Mouse (Mus musculus) neutrophil, adult 83 days (primary cell): ENCODE measurements around the gene Rhbg. TPM values are rescaled to one million over a fixed set of nuclear protein-coding genes. Genes with fewer than 3 reads are reported as not detected.

ENCODE experiments used
- total RNA-seq, 2 experiments: library from RNA; stranded (reverse); gene quantifications; one replicate each; pipeline ENCODE4 v1.2.4; 2023

The Rhbg gene
- not detected for total RNA-seq

DNA sequence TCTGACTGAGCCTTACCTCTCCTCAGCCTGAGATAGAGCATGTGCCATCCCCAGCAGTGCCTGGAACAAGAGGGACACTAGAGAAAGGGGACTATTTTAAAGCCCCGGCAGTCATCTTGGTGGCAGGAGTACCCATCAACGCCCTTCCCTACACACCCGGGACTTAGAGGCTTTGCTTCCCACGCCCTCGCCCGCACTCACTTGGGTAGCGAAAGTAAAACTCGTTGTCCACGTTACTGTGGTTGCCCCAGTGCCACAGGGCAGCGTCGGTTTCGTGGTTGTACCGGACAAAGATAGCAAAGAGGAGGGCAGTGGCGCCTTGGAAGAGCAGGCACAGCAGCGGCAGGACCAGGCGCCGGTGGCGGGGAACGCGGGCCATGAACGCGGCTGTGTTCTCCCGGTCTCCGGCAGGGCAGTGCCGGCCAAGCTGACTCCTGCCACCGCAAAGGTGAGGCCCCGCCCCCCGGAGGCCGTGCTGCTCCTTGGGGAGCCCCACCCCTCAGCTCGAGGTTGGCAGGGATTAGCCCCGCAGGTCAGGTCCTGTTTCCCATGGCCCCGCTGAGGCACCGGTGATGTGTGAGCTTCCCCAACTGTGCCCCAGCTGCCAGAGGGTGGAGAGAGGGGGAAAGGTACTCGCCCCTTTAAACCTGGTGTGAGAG lies at the start of gene Rhbg:
TSS of gene Rhbg (minus strand) at position 442 of the 659 bp plus-strand sequence.

DNA sequence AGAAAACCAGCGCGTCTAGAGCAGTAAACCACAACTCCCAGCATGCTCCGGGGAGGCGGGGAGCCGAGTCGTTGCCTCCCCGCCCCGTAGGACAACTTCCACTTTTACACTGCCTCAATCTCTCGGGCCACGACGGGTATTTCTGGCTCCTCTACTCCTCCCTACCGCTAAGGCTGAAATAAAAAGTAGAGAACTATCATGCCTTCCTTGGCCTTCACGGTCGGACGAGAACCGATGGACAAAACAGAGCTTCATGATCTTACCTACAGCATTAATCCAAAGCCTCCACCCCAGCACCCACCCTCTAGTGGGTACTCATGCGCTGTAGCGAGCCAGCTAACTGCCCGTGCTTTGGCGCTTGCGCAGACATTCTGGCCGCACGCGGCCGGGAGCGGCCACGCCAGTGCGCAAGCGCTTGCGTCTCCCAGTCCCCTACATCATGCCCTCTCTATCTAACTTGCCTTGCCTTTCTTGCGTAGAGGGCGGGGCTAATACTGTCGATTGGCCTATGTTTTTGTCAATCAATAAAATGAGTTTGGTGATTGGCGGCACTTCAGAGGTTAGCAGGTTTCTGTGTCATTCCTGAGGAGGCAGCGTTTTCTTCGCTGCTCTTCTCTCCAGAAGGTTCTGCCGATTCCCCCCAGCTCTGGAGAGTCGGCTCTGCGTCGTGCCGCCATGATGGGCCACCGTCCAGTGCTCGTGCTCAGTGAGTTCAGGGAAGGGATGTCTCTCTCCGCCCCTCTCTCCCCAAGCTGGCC lies 42.2 kb upstream of the Rhbg start, which contains the start of the genes Tsacc and Cct3:
TSS of gene Tsacc (minus strand) at position 439 of the 758 bp plus-strand sequence.
TSS of gene Cct3 (plus strand) at position 556 of the 758 bp plus-strand sequence.

DNA sequence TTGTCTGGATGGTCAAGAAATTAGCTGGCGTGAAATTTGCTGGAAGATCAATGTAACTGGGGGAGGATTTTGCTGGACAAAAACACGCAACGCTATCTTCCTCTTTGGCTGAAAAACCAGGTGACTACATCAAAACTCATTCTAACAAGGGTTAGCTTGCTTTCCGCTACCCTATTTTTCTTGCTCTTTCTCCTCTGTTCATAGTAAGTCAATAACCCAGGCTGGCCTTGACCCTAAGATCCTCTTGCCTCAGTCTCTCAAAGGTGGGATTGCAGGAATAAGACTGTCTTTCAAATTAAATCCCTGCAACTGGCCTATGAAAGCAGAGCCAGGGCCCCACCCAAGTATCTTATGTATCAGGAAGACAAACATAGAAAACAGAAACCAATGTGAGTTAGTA lies 32.6 kb upstream of the Rhbg start, which contains the start of gene Gm38392:
TSS of gene Gm38392 (minus strand) at position 101 of the 400 bp plus-strand sequence.

Other genes with a start within 250 kb of the Rhbg start
- gene Hapln2, start 227.1 kb downstream of the Rhbg start, total RNA-seq, result not detected
- gene Gpatch4, start 211.6 kb downstream of the Rhbg start, total RNA-seq, result 1 to 10 TPM; 2.5 to 5.9 TPM
- 10 to 100 TPM; 26.4 to 30.3 TPM for gene Naxe, start 196.2 kb downstream of the Rhbg start, total RNA-seq
- gene Ttc24, start 176.4 kb downstream of the Rhbg start, total RNA-seq, result not detected
- gene Iqgap3, start 172.7 kb downstream of the Rhbg start, total RNA-seq, result 10 to 100 TPM; 35.3 to 39.7 TPM
- 10 to 100 TPM; 55.4 to 69.5 TPM for gene Mef2d, start 112.3 kb downstream of the Rhbg start, total RNA-seq
- gene Gm38392, start 32.5 kb upstream of the Rhbg start, total RNA-seq, result not detected
- gene Tsacc, start 42.3 kb upstream of the Rhbg start, total RNA-seq, result 1 to 10 TPM in 1 of 2 experiments, not detected in 1; 1.3 TPM
- gene Cct3, start 42.4 kb upstream of the Rhbg start, total RNA-seq, result 10 to 100 TPM; 66.6 to 69.9 TPM
- gene Glmp, start 70.3 kb upstream of the Rhbg start, total RNA-seq, result 100 to 1,000 TPM; 114 to 115 TPM
- 1 to 10 TPM; 1.2 to 1.3 TPM for gene Tmem79, start 81.4 kb upstream of the Rhbg start, total RNA-seq
- gene Smg5, start 81.6 kb upstream of the Rhbg start, total RNA-seq, result 10 to 100 TPM; 48.0 to 51.9 TPM
- 1 to 10 TPM in 1 of 2 experiments, under 1 TPM in 1; 0.46 to 1.1 TPM for gene Paqr6, start 109.9 kb upstream of the Rhbg start, total RNA-seq
- 10 to 100 TPM; 15.2 to 25.3 TPM for gene Bglap3, start 118.0 kb upstream of the Rhbg start, total RNA-seq
- gene Bglap2, start 124.0 kb upstream of the Rhbg start, total RNA-seq, result 10 to 100 TPM; 26.3 to 43.3 TPM
- gene Bglap, start 129.8 kb upstream of the Rhbg start, total RNA-seq, result 100 to 1,000 TPM; 105 to 139 TPM
- 10 to 100 TPM; 59.0 to 65.4 TPM for gene Pmf1, start 155.6 kb upstream of the Rhbg start, total RNA-seq
- 10 to 100 TPM; 16.1 to 16.3 TPM for gene Slc25a44, start 170.4 kb upstream of the Rhbg start, total RNA-seq
- 100 to 1,000 TPM; 296 to 331 TPM for gene Sema4a, start 206.5 kb upstream of the Rhbg start, total RNA-seq